Comparison of ENCODE assay signal across 14 mouse cellular contexts in the genomic region with DNA sequence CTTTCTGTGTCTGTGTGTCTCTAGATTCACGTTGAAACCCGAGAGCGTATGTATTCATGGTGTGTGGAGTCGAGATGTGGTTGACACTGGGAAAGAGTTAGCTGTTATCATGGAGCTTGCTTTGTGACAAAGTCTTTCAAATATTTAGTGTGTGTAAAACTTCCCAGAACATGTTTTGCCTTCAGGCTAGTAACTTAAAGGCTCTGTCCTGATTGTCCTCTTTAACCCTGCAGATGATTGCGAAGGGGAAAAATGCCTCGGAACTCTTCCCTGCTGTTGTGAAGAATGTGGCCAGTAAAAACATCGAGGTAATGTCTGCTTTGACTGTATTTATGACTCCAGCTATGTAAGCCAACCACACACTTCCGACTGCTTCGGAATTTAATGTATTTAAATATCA.
"Had no signal": no experiment of that assay in that cellular context is flagged by ENCODE, and none has a peak within 500 bp of the region (broad histone marks: within the 10 kb centered on the region; RNA-seq: fewer than 3 reads in every experiment).

No protein-coding gene starts in this region.

- H3K4me3 ChIP-seq: left cerebral cortex, adult 2 months; liver, embryonic 13.5 days; lung, embryonic 15.5 days; megakaryocyte, embryonic 14.5 days; midbrain, embryonic 15.5 days; neural tube, embryonic 12.5 days had no signal

- H3K4me2 ChIP-seq: liver, embryonic 13.5 days; lung, embryonic 15.5 days; midbrain, embryonic 11.5 days; midbrain, embryonic 15.5 days; neural tube, embryonic 12.5 days had no signal

- H3K9me3 ChIP-seq: liver, embryonic 13.5 days; lung, embryonic 15.5 days; megakaryocyte, embryonic 14.5 days; midbrain, embryonic 15.5 days; neural tube, embryonic 12.5 days had no signal

- H3K4me1 ChIP-seq: midbrain, embryonic 15.5 days had no signal

- H3K27me3 ChIP-seq: liver, embryonic 13.5 days; lung, embryonic 15.5 days; megakaryocyte, embryonic 14.5 days; midbrain, embryonic 15.5 days; neural tube, embryonic 12.5 days had no signal

- H3K36me3 ChIP-seq: midbrain, embryonic 15.5 days had no signal

- DNase-seq: kidney, postnatal 14 days; liver; liver, embryonic 13.5 days; liver, postnatal 0 days; lung, postnatal 14 days; thymus, adult 18-20 months; thymus, postnatal 14 days had no signal

- H3K27ac ChIP-seq: left cerebral cortex, adult 2 months; liver, embryonic 13.5 days; lung, embryonic 15.5 days; macrophage; midbrain, embryonic 15.5 days; neural tube, embryonic 12.5 days had no signal

- ATAC-seq: liver, postnatal 0 days; midbrain, embryonic 15.5 days had no signal

- H3K9ac ChIP-seq: liver, embryonic 13.5 days; liver, postnatal 0 days; lung, embryonic 15.5 days; midbrain, embryonic 15.5 days; neural tube, embryonic 12.5 days had no signal
